ENCODE assay signal across 8 mouse cellular contexts in genomic region chr12:69682788-69683419, GRCm38 (mm10). TPM values are rescaled to one million over a fixed set of nuclear protein-coding genes. Genes with fewer than 3 reads are reported as not detected.
A peak's percentile ranks its signal among the peaks of the same experiment; 100 is the strongest.
DNase-seq lines count a peak whose midpoint lies in the region; ATAC-seq lines count a peak whose summit lies in the region.

No protein-coding gene starts in this region.

- H3K4me2 ChIP-seq in hindbrain, embryonic 12.5 days (replicated peaks) = peak overlapping the region; percentile 85

- ATAC-seq in hindbrain, embryonic 12.5 days (ENCODE audit: low FRiP score) = no peak

- H3K9me3 ChIP-seq in hindbrain, embryonic 12.5 days (replicated peaks) = no peaks in the 10 kb centered on the region

- H3K4me3 ChIP-seq in hindbrain, embryonic 12.5 days = no peak overlapping the region

- no peak overlapping the region for H3K9ac ChIP-seq in hindbrain, embryonic 12.5 days

- DNase-seq in lung, adult 18-20 months = peak; percentile 10 to 39
- no peak for DNase-seq in lung, postnatal 4 days
- peak; percentile 45 for DNase-seq in embryo, embryonic 10.5 days (ENCODE audit: low spot score)
- peak; percentile 18 for DNase-seq in lung, postnatal 36 days
- no peak for DNase-seq in frontal cortex, postnatal 14 days (ENCODE audit: low spot score in 2 of 2)
- DNase-seq in frontal cortex, adult 2 months (ENCODE audit: extremely low spot score in 1 of 2, low spot score in 1 of 2) = no peak
- no peak for DNase-seq in right cerebral cortex, postnatal 25 days

- peaks cover 9% of the 10 kb centered on the region for H3K4me1 ChIP-seq in hindbrain, embryonic 12.5 days

- 49% methylated on average over 14 of the region's 14 CpGs for WGBS in hindbrain, embryonic 12.5 days

- H3K27me3 ChIP-seq in hindbrain, embryonic 12.5 days = no peaks in the 10 kb centered on the region

- H3K36me3 ChIP-seq in hindbrain, embryonic 12.5 days = no peaks in the 10 kb centered on the region

- no peak overlapping the region for H3K27ac ChIP-seq in hindbrain, embryonic 12.5 days

RNA-seq across cellular contexts. Expression of gene Sos2, which starts 1.3 kb away (rescaled TPM):
- 10.4 and 12.1 TPM in 2 replicates for polyA plus RNA-seq in hindbrain, embryonic 12.5 days (2016; fragmentation: Nextera tagmentation; extraction: Ambion mirVana)
- polyA plus RNA-seq in frontal cortex, adult 2 months (2012; rRNA removed) = 31.2 and 32.6 TPM in 2 replicates

RNA-seq across cellular contexts. Expression of gene L2hgdh, which starts 41.8 kb away (rescaled TPM):
- polyA plus RNA-seq in hindbrain, embryonic 12.5 days (2016; fragmentation: Nextera tagmentation; extraction: Ambion mirVana) = 14.6 and 15.3 TPM in 2 replicates
- 11.4 and 13.6 TPM in 2 replicates for polyA plus RNA-seq in frontal cortex, adult 2 months (2012; rRNA removed)

RNA-seq across cellular contexts. Expression of gene Atp5s, which starts 41.8 kb away (rescaled TPM):
- polyA plus RNA-seq in hindbrain, embryonic 12.5 days (2016; fragmentation: Nextera tagmentation; extraction: Ambion mirVana) = 26.1 and 28.5 TPM in 2 replicates
- polyA plus RNA-seq in frontal cortex, adult 2 months (2012; rRNA removed) = 33.7 and 34.9 TPM in 2 replicates

Comparison
In these comparisons a context has a peak if more than half of its experiments do, and no peak if none do; other contexts are left out.
1. DNase-seq: peak in lung, adult 18-20 months (2 of 2), embryo, embryonic 10.5 days (single experiment) and lung, postnatal 36 days (single experiment); none in lung, postnatal 4 days (0 of 2), frontal cortex, postnatal 14 days (0 of 2), frontal cortex, adult 2 months (0 of 2) and right cerebral cortex, postnatal 25 days (single experiment).